In the genomic region with DNA sequence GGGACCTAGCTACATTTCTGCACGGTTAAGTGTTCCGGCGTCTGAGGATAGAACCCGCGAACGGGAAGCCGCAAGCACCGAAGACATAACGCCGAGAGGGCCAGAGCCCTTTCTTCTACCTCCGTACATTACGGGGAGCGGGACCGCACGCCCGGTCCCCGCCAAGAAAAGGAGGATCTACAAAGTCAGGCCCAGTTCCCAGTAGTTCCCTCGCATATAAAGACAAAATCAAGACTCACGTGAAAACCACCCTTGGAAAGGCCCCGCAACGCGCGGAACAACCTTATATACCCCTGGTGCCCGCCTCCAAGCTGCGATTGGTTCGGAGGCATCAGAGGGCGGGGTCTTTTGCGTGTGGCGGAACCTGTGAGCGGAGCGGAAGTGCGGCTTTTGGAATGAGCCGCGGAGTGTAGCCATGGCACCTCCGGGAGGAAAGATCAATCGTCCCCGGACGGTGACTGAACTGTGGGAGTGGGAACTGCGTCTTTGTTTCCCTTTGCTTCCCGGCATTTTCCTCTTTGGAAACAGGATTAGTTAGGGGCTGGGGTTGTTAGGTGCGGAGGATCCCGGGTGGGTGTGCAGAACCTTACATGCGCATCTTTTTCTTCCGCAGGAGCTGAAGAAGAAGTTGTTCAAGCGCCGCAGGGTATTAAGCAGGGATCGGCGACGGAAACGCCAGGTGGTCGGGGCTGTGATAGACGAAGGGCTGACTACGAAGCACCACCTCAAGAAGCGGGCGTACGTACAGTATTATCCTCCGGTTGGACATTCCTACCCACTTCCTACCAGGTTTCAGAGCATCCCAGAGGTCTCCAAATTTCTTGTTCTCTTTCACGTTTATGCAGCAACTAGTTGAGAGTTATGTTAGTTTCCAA, we compare ENCODE assay signal across 8 mouse cellular contexts. TPM values are rescaled to one million over a fixed set of nuclear protein-coding genes. Genes with fewer than 3 reads are reported as not detected.
DNase-seq lines count a peak whose midpoint lies in the region; ATAC-seq lines count a peak whose summit lies in the region.

A gene (plus strand): TSS at position 343 of the 875 bp plus-strand sequence.
A gene (plus strand): TSS at position 416 of the 875 bp plus-strand sequence.

- peak within 1 kb of the TSS; percentile 76 for H3K9ac ChIP-seq in hindbrain, embryonic 16.5 days (ENCODE audit: low read depth, low read length)

- H3K9me3 ChIP-seq in hindbrain, embryonic 16.5 days (ENCODE audit: control insufficient read depth, low read length) = no peaks in the 10 kb centered on the region

- no peaks in the 10 kb centered on the region for H3K27me3 ChIP-seq in hindbrain, embryonic 16.5 days (replicated peaks; ENCODE audit: control insufficient read depth, insufficient read depth, low read length)

- peaks cover 20% of the 10 kb centered on the region for H3K4me1 ChIP-seq in hindbrain, embryonic 16.5 days (ENCODE audit: control insufficient read depth, insufficient read depth, low read depth, low read length)

- H3K4me2 ChIP-seq in hindbrain, embryonic 16.5 days (ENCODE audit: low read length) = peak within 1 kb of the TSS; percentile 71

- DNase-seq in R1 (ENCODE audit: low read depth, low spot score) = peak; percentile 99
- DNase-seq in cerebellum, postnatal 25 days = peak; percentile 93 to 97
- DNase-seq in frontal cortex, postnatal 36 days (ENCODE audit: low spot score in 2 of 2) = peak; percentile 92 to 93
- peak; percentile 93 to 94 for DNase-seq in left cerebral cortex, adult 18-20 months (ENCODE audit: low spot score in 2 of 2)
- peak; percentile 96 for DNase-seq in right cerebral cortex, adult 18-20 months
- peak; percentile 83 for DNase-seq in urinary bladder, postnatal 10 days (ENCODE audit: low spot score)

- under 1% methylated on average over 58 of the region's 58 CpGs for WGBS in hindbrain, embryonic 16.5 days
- 1% methylated on average over 58 of the region's 58 CpGs for WGBS in macrophage (ENCODE audit: missing documents)

- H3K27ac ChIP-seq in hindbrain, embryonic 16.5 days (ENCODE audit: low read depth, low read length) = peak within 1 kb of the TSS; percentile 82
- H3K27ac ChIP-seq in macrophage = peak within 1 kb of the TSS; percentile 70

- H3K4me3 ChIP-seq in hindbrain, embryonic 16.5 days (ENCODE audit: low read length) = peak within 1 kb of the TSS; percentile 65
- H3K4me3 ChIP-seq in macrophage (ENCODE audit: inconsistent target) = peak within 1 kb of the TSS; percentile 85

- peaks cover 27% of the 10 kb centered on the region for H3K79me2 ChIP-seq in macrophage (ENCODE audit: inconsistent target)

- peaks cover 3% of the 10 kb centered on the region; the same call in 1 of the 2 replicates for H3K36me3 ChIP-seq in hindbrain, embryonic 16.5 days (ENCODE audit: control insufficient read depth, insufficient read depth, low read length)
- H3K36me3 ChIP-seq in macrophage (ENCODE audit: inconsistent target) = no peaks in the 10 kb centered on the region

- ATAC-seq in hindbrain, embryonic 16.5 days = peak; percentile 96

RNA-seq across cellular contexts. Expression of the first gene that starts in this region (rescaled TPM):
- polyA plus RNA-seq in hindbrain, embryonic 16.5 days (2015; fragmentation: Nextera tagmentation; extraction: Ambion mirVana) = 44.3 and 46.5 TPM in 2 replicates
- 10 to 100 TPM; 20.2 to 23.0 TPM for total RNA-seq in left cerebral cortex, adult 18-20 months (2021)
- total RNA-seq in macrophage (2018; cell fraction: chromatin; rRNA removed) = 10 to 100 TPM in 16 of 26 experiments, 1 to 10 TPM in 10; 3.4 to 31.2 (median 12.0) TPM
- total RNA-seq in macrophage (2018; cell fraction: cytosol; rRNA removed) = 10 to 100 TPM; 26.5 to 65.8 (median 48.7) TPM
- 10 to 100 TPM in 19 of 26 experiments, 1 to 10 TPM in 7; 2.6 to 31.2 (median 14.8) TPM for total RNA-seq in macrophage (2018; cell fraction: nucleus; rRNA removed)
- 48.2 to 79.8 TPM (median 50.8 TPM) in 3 replicates for polyA plus RNA-seq in macrophage (2018)

RNA-seq across cellular contexts. Expression of the second gene that starts in this region (rescaled TPM):
- polyA plus RNA-seq in hindbrain, embryonic 16.5 days (2015; fragmentation: Nextera tagmentation; extraction: Ambion mirVana) = not detected in 2 replicates
- 1 to 10 TPM; 2.1 to 3.8 TPM for total RNA-seq in left cerebral cortex, adult 18-20 months (2021)
- total RNA-seq in macrophage (2018; cell fraction: chromatin; rRNA removed) = not detected
- not detected for total RNA-seq in macrophage (2018; cell fraction: cytosol; rRNA removed)
- total RNA-seq in macrophage (2018; cell fraction: nucleus; rRNA removed) = 1 to 10 TPM in 3 of 26 experiments, not detected in 23; 1.8 to 3.4 (median 2.5) TPM
- not detected in 3 replicates for polyA plus RNA-seq in macrophage (2018)

Comparison
In these comparisons a context has a peak if more than half of its experiments do, and no peak if none do; other contexts are left out.
1. Peak in every context shown above with its lines: DNase-seq, ATAC-seq, H3K4me3 ChIP-seq and H3K27ac ChIP-seq.